Mouse (Mus musculus): ENCODE measurements at regions not wholly inside any gene's neighbourhood (a gene's known extent, or its start where the extent isn't known, plus 50 kb on each side); places are given as distances from the start of the nearest gene placed in this dataset.

DNA sequence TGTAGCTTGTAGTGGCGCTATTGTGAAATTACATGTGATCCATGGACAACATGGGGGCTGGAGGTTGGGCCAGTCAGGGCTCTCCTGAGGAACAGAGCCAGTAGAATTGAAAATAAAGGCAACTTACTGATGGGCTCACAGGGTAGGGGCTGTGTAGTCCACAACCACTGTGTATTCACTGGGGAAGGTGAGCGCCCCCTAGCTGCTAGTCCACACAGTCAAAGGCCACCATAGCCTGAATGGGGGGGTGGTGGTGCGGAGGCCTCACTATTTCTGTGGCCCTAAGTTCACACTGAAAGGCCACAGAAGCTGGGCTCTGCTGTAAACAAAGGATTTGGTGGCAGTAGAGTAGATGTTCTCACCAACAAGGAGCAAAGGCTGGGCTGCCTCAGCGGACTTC, 636.8 kb upstream of the 3110018I06Rik start:
- H3K4me1 ChIP-seq (ENCODE audit: control insufficient read depth in 1 of 2, insufficient read depth in 2 of 2, low read length in 2 of 2): no peaks in the 10 kb centered on the region
- H3K27me3 ChIP-seq (ENCODE audit: control insufficient read depth in 1 of 2, insufficient read depth in 2 of 2, low read length in 2 of 2): no peaks in the 10 kb centered on the region
- H3K27ac ChIP-seq (ENCODE audit: control insufficient read depth, low read depth, low read length): no peak overlapping the region
- H3K9ac ChIP-seq (ENCODE audit: control insufficient read depth, low read depth, low read length, poor library complexity, severe bottlenecking): no peak overlapping the region
- no peak for DNase-seq (ENCODE audit: low read depth, low spot score)
- H3K36me3 ChIP-seq (ENCODE audit: control insufficient read depth in 1 of 2, insufficient read depth in 2 of 2, low read length in 2 of 2): no peaks in the 10 kb centered on the region
- no peak overlapping the region for H3K4me3 ChIP-seq (ENCODE audit: control insufficient read depth in 1 of 2, insufficient read depth in 1 of 2, low read depth in 2 of 2, low read length in 2 of 2)
- TF ChIP-seq RCOR1 (IDR thresholded peaks at IDR 0.05; ENCODE audit: low read depth, low read length) (no peak), JUND (IDR thresholded peaks at IDR 0.05; ENCODE audit: low read depth, low read length) (no peak), MXI1 (IDR thresholded peaks at IDR 0.05; ENCODE audit: low read depth, low read length) (no peak), NELFE (IDR thresholded peaks at IDR 0.05; ENCODE audit: low read depth, low read length) (no peak), ZMIZ1 (IDR thresholded peaks at IDR 0.05; ENCODE audit: low read depth, low read length) (no peak), ETS1 (IDR thresholded peaks at IDR 0.05; ENCODE audit: low read depth, low read length) (no peak), E2F4 (IDR thresholded peaks at IDR 0.05; ENCODE audit: borderline replicate concordance, low read depth, low read length) (no peak), MAX (IDR thresholded peaks at IDR 0.05; ENCODE audit: low read length) (no peak), TAL1 (IDR thresholded peaks at IDR 0.05; ENCODE audit: low read length) (no peak), MYB (IDR thresholded peaks at IDR 0.05; ENCODE audit: low read depth, low read length) (no peak)
- no peaks in the 10 kb centered on the region for H3K9me3 ChIP-seq (replicated peaks; ENCODE audit: insufficient read depth, low read length)
- H3K79me2 ChIP-seq (ENCODE audit: control insufficient read depth, insufficient read depth, low read length, poor library complexity): no peaks in the 10 kb centered on the region

DNA sequence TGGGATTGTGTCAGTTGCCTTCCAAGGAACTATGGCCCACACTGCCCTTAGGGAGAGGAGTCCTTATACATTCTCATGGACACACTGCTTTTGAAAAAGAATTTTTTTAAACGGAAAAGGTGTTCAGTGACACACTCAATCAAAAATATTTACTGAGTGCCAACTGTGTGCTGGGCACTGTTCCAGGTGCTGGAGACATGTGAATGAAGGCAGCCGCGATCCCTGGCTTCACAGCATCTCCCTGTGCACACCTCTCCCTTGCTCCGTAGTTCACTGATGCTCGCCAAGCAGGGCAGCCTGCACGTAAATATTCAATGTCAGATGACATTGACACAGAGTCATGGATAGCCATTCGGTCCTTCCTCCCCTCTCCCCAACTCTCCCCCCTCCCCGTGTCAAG, 635.7 kb upstream of the 3110018I06Rik start:
- H3K36me3 ChIP-seq (ENCODE audit: control insufficient read depth in 1 of 2, insufficient read depth in 2 of 2, low read length in 2 of 2): no peaks in the 10 kb centered on the region
- H3K27ac ChIP-seq (ENCODE audit: control insufficient read depth, low read depth, low read length): no peak overlapping the region
- no peak overlapping the region for H3K4me3 ChIP-seq (ENCODE audit: control insufficient read depth in 1 of 2, insufficient read depth in 1 of 2, low read depth in 2 of 2, low read length in 2 of 2)
- no peaks in the 10 kb centered on the region for H3K27me3 ChIP-seq (ENCODE audit: control insufficient read depth in 1 of 2, insufficient read depth in 2 of 2, low read length in 2 of 2)
- H3K4me1 ChIP-seq (ENCODE audit: control insufficient read depth in 1 of 2, insufficient read depth in 2 of 2, low read length in 2 of 2): no peaks in the 10 kb centered on the region
- no peaks in the 10 kb centered on the region for H3K79me2 ChIP-seq (ENCODE audit: control insufficient read depth, insufficient read depth, low read length, poor library complexity)
- TF ChIP-seq CHD2 (IDR thresholded peaks at IDR 0.05; ENCODE audit: low read length) (no peak), GABPA (IDR thresholded peaks at IDR 0.05; ENCODE audit: low read depth, low read length) (no peak), TBP (IDR thresholded peaks at IDR 0.05; ENCODE audit: low read depth, low read length) (no peak), TCF12 (IDR thresholded peaks at IDR 0.05; ENCODE audit: low read depth, low read length) (no peak), POLR2A (IDR thresholded peaks at IDR 0.05; ENCODE audit: control insufficient read depth in 1 of 2, insufficient read depth in 1 of 2, low read depth in 1 of 2, low read length in 2 of 2, poor library complexity in 1 of 2) (no peak), RCOR1 (IDR thresholded peaks at IDR 0.05; ENCODE audit: low read depth, low read length) (no peak), ZKSCAN1 (IDR thresholded peaks at IDR 0.05; ENCODE audit: low read depth, low read length) (no peak), SMC3 (IDR thresholded peaks at IDR 0.05; ENCODE audit: low read depth, low read length) (no peak), ZC3H11A (IDR thresholded peaks at IDR 0.05; ENCODE audit: low read depth, low read length) (no peak), ZMIZ1 (IDR thresholded peaks at IDR 0.05; ENCODE audit: low read depth, low read length) (no peak), POLR2AphosphoS5 (IDR thresholded peaks at IDR 0.05; ENCODE audit: borderline replicate concordance, low read depth, low read length) (no peak), MYB (IDR thresholded peaks at IDR 0.05; ENCODE audit: low read depth, low read length) (no peak)
- DNase-seq (ENCODE audit: low read depth, low spot score): no peak
- H3K9ac ChIP-seq (ENCODE audit: control insufficient read depth, low read depth, low read length, poor library complexity, severe bottlenecking): no peak overlapping the region
- H3K9me3 ChIP-seq (replicated peaks; ENCODE audit: insufficient read depth, low read length): no peaks in the 10 kb centered on the region
